Mouse (Mus musculus): Measurements from ENCODE around the gene Lrrk1.

DNA sequence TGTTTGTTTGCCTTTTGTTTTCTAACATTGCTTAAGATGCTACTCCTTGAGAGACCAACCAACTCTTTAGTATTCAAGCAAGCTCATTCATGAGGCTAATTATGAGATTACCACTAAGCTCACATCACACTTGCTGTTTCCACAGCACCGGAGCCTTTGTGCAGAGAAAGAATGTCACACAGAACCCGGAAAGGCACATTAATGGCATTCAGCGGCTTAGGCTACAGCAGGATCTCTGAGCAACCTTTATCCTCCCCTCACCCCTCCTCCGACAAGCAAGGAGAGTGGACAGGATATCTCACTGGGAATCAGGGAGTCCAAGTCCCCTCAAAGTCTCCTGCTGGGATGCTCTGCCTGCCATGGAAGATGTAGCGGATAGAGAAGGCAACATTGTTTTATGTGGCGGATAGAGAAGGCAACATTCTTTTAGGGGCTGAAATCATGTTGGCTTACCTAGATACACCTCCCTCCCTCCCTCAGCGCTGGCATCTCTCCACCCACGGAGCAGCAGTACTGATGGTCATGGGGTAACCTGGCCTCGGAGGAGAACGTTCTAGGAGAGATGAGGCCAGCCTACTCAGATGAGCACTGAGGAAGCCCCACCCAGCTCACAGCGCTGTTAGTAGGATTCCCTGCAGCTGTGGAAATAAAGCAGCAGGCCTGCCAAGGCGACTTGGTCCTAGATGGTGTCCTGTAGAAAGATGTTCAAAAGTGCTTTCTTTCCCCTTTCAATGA lies 91.1 kb downstream of the Lrrk1 start:
- TF ChIP-seq POLR2A (IDR thresholded peaks at IDR 0.05; ENCODE audit: low read depth, low read length): no peak
- TF ChIP-seq CTCF (IDR thresholded peaks at IDR 0.05; ENCODE audit: borderline replicate concordance, insufficient read depth, low read length): no peak
